Mouse (Mus musculus): ENCODE results near the gene Espl1.

DNA sequence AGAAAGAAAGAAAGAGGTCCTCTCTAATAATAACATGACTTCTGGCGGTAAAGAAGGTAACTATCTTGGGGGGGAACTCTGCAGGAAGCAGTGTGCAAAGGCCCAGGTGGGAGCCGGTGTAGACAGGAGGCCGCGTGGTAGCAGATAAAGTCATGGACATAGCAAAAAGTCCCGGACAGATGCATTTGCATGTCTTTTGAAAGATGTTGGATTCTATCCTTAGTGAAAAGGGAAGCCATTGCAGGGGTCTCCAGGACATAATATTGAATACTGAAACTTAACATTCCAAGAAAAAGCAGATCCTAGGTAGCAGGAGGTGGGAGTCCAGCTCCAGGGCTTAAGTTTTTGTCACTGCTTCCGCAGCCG is 17.4 kb upstream of the Espl1 start:
- TF ChIP-seq POLR2A (IDR thresholded peaks at IDR 0.05; ENCODE audit: low read depth, low read length) (no peak), CTCF (IDR thresholded peaks at IDR 0.05; ENCODE audit: extremely low read depth, insufficient read depth, insufficient read length, insufficient replicate concordance) (no peak)
